Mouse (Mus musculus) embryonic facial prominence, embryonic 10.5 days (tissue): Measurements from ENCODE around the gene Zfp428. TPM values are rescaled to one million over a fixed set of nuclear protein-coding genes. Genes with fewer than 3 reads are reported as not detected.
"Not testable (repeated sequence)": the region's sequence is repeated elsewhere in the genome, so short reads cannot be mapped to it uniquely, and the experiment has no call there.

Experiments used
- DNase-seq: peaks from one replicate; pipeline ENCODE4 v3.0.0-alpha.2; 2017; ENCODE audit warnings: low spot score
- H3K27ac ChIP-seq: fragments of 300-500 bp; sonication (generic); replicated peaks from 2 replicates; pipeline ENCODE4 v1.5.1; 2016; ENCODE audit warnings: mild to moderate bottlenecking
- H3K27me3 ChIP-seq: fragments of 300-500 bp; sonication (generic); replicated peaks from 2 replicates; pipeline ENCODE4 v1.6.1; 2016; ENCODE audit warnings: low read depth, mild to moderate bottlenecking; ENCODE audit not compliant: poor library complexity, severe bottlenecking
- H3K36me3 ChIP-seq: fragments of 300-500 bp; sonication (generic); replicated peaks from 2 replicates; pipeline ENCODE4 v1.6.1; 2016; ENCODE audit warnings: mild to moderate bottlenecking, moderate library complexity
- H3K4me1 ChIP-seq: fragments of 300-500 bp; sonication (generic); 2 replicates; pipeline ENCODE4 v1.6.1; 2016
- H3K4me3 ChIP-seq: fragments of 300-500 bp; sonication (generic); 2 replicates; pipeline ENCODE4 v1.5.1; 2016; ENCODE audit warnings: mild to moderate bottlenecking, moderate library complexity
- H3K9me3 ChIP-seq: fragments of 300-500 bp; sonication (generic); 2 replicates; pipeline ENCODE4 v1.6.1; 2016; ENCODE audit warnings: mild to moderate bottlenecking
- WGBS: fragments of 180-500 bp; shearing (Covaris S2); methylation state at CpG from one replicate; pipeline ENCODE4 v1.1.7; 2016; 5-methylcytosine and 5-hydroxymethylcytosine counted together
- polyA plus RNA-seq: library from polyadenylated mRNA; unstranded; fragments of >200 nt; fragmentation: Nextera tagmentation; extraction: Ambion mirVana; gene quantifications from 2 replicates; pipeline ENCODE4 v1.2.1, GENCODE M21; 2016

The Zfp428 gene
- polyA plus RNA-seq, 1 experiment from 2014 or later: 100.0 TPM

GRCm38 (mm10) chr7:24506476-24506837, 349 bp upstream of the Zfp428 start:
- Histone ChIP-seq H3K4me1 (peaks cover 48% of the 10 kb centered on the region), H3K27ac (peak overlapping the region; percentile 93), H3K9me3 (no peaks in the 10 kb centered on the region), H3K27me3 (peaks cover 25% of the 10 kb centered on the region), H3K36me3 (peaks cover 22% of the 10 kb centered on the region), H3K4me3 (peak overlapping the region; percentile 67)
- no peak for DNase-seq
- WGBS: under 1% methylated on average over 12 of the region's 12 CpGs

DNA sequence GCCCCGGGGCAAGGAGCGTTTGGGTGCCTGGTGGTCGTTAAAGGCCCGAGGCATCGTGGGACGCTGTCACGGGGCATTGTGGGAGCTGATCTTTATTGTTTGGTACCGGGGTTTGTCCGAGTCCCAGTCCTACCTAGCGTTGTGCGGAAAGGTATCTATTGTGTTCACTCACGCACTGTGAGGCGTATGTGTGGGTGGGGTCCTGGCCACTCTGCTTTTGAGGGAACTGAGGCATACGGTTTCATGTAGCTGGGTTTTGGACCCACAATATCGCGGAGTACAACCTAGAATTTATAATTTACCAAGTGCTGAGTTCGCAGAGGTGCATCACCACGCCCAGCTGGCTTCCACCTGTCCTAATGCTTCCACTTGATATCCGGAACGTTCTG, 914 bp downstream of the Zfp428 start:
- peaks cover 31% of the 10 kb centered on the region for H3K36me3 ChIP-seq
- no peak for DNase-seq
- 3% methylated on average over 20 of the region's 20 CpGs for WGBS
- H3K4me1 ChIP-seq: peaks cover 48% of the 10 kb centered on the region
- H3K4me3 ChIP-seq: peak overlapping the region; percentile 67
- peaks cover 12% of the 10 kb centered on the region for H3K27me3 ChIP-seq
- peak overlapping the region; percentile 93 for H3K27ac ChIP-seq
- H3K9me3 ChIP-seq: no peaks in the 10 kb centered on the region

- Histone ChIP-seq H3K27me3 (no peaks in the 10 kb centered on the region), H3K4me3 (0 out of 2 replicates have a peak within 1 kb of the TSS, but pooled peaks have one; percentile 2), H3K9me3 (no peaks in the 10 kb centered on the region), H3K27ac (no peak within 1 kb of the TSS), H3K4me1 (peaks cover 13% of the 10 kb centered on the region), H3K36me3 (peaks cover 77% of the 10 kb centered on the region)
- WGBS: 91% methylated on average over 7 of the region's 7 CpGs
- no peak for DNase-seq
Observed at GRCm38 (mm10) chr7:24512355-24512754, 5.5 kb downstream of the Zfp428 start, which contains the start of gene AC161166.1. Gene AC161166.1 (minus strand): TSS chr7:24512455.

GRCm38 (mm10) chr7:24516319-24516718, 9.5 kb downstream of the Zfp428 start:
- H3K9me3 ChIP-seq, DNase-seq, H3K27ac ChIP-seq, H3K27me3 ChIP-seq, H3K4me3 ChIP-seq, H3K4me1 ChIP-seq: not testable (repeated sequence)
- peaks cover 75% of the 10 kb centered on the region for H3K36me3 ChIP-seq
- WGBS: 66% methylated on average over 8 of the region's 8 CpGs

DNA sequence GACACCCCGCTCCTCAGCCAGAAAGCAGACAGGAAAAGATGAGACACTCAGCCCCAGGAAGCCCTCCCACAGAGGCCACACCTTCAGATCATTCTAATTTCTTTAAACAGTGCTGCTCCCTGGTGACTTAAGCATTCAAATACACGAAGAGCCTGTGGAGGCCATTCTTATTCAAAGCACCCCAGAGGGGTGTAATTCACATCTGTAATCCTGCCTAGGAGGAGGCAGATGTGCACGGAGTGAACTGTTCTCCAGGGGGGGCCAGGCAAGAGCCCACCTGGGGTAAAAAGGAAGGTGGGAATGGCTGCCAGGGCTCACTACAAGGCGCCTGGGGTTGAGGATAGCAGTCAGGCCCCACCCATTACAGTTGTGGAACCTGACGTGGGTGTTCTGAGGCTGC, 10.3 kb downstream of the Zfp428 start:
- no peak overlapping the region for H3K4me3 ChIP-seq
- DNase-seq: no peak
- H3K36me3 ChIP-seq: peaks cover 68% of the 10 kb centered on the region
- H3K27me3 ChIP-seq: no peaks in the 10 kb centered on the region
- no peaks in the 10 kb centered on the region for H3K4me1 ChIP-seq
- 41% methylated on average over 5 of the region's 5 CpGs for WGBS
- H3K27ac ChIP-seq: no peak overlapping the region
- no peaks in the 10 kb centered on the region for H3K9me3 ChIP-seq

- Histone ChIP-seq H3K4me3 (no peak overlapping the region), H3K36me3 (peaks cover 62% of the 10 kb centered on the region), H3K27me3 (no peaks in the 10 kb centered on the region), H3K4me1 (no peaks in the 10 kb centered on the region), H3K27ac (no peak overlapping the region), H3K9me3 (no peaks in the 10 kb centered on the region)
- WGBS: 46% methylated on average over 6 of the region's 6 CpGs
- DNase-seq: no peak
Observed at GRCm38 (mm10) chr7:24517654-24518053, 10.8 kb downstream of the Zfp428 start.

DNA sequence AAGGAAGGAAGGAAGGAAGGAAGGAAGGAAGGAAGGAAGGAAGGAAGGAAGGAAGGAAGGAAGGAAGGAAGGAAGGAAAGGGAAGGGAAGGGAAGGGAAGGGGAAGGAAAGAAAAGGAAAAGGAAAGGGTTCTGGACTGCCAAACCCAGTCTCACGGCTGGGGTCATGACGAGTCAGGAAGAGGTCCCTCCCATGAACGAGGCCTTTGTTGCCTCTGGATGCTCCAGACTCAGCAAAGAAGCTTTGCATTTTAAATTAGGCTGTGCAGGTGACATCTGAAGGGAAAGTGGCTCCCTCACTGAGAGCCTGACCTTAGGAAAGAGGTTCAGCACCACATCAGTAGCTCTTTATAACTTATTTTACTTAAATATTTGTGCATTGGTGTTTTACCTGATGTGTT, 12.3 kb downstream of the Zfp428 start:
- Histone ChIP-seq H3K27ac (no peak overlapping the region), H3K9me3 (no peaks in the 10 kb centered on the region), H3K4me1 (no peaks in the 10 kb centered on the region), H3K27me3 (no peaks in the 10 kb centered on the region), H3K36me3 (peaks cover 47% of the 10 kb centered on the region), H3K4me3 (no peak overlapping the region)
- 27% methylated on average over 3 of the region's 3 CpGs for WGBS
- no peak for DNase-seq

DNA sequence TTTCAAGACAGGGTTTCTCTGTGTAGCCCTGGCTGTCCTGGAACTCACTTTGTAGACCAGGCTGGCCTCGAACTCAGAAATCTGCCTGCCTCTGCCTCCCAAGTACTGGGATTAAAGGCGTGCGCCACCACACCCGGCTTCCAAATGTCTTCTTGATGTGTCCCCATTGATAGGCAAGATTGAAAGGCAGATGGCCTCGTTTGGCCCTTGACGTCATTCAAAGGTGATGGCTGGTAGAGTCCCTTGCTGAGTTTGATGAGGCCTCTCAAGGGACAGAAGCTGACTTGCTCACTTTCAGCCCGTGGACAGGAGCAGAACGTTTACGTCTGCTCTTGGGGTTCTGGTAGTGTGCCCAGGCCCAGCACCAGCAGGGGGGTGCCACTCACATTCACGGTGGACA, 13.2 kb downstream of the Zfp428 start:
- not testable (repeated sequence) for H3K4me3 ChIP-seq, H3K4me1 ChIP-seq, H3K27ac ChIP-seq, H3K9me3 ChIP-seq, H3K27me3 ChIP-seq, DNase-seq
- 91% methylated on average over 10 of the region's 10 CpGs for WGBS
- peaks cover 38% of the 10 kb centered on the region for H3K36me3 ChIP-seq

DNA sequence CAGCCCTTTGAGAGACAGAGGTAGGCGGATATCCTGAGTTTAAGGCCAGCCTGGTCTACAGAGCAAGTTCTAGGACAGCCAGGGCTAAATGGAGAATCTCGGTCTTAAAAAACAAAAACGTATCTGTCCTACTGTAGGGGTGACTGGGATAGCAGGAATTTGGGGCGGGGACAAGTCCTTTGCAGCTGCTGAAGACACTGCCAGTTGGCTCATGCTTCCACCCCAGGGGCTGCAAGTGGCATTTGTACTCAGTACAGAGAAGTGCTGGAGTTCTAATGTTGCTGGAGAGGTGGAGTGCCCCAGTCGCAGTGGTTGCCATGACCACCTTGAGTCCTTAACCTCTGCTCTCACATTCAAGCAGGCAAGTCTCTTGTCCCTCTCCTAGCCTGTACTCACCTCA, 16.0 kb downstream of the Zfp428 start:
- Histone ChIP-seq H3K27me3 (no peaks in the 10 kb centered on the region), H3K27ac (no peak overlapping the region), H3K4me3 (no peak overlapping the region), H3K9me3 (no peaks in the 10 kb centered on the region), H3K4me1 (peaks cover 7% of the 10 kb centered on the region; the same call in 1 of the 2 replicates), H3K36me3 (peaks cover 11% of the 10 kb centered on the region)
- DNase-seq: no peak
- 54% methylated on average over 5 of the region's 5 CpGs for WGBS

DNA sequence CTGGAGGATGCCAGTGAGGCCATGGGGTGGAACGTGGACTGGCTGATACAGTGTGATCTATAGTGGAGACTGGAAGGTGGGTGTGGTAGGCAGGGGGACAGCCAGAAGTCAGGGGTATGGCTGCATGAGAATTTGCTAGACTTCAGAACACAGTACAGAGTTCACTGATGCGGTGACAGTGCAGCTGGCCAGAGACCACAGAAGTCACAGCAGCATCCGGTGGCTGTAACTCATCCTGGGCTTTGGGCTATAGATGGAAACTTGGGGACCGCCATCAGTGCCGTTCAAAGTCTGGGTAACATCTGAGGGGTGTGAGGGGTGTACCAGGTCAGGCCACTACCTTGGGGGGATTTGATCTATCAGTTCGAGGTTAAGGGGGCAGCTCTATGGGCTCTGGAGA, 16.9 kb downstream of the Zfp428 start:
- Histone ChIP-seq H3K27ac (no peak overlapping the region), H3K36me3 (peaks cover 2% of the 10 kb centered on the region), H3K27me3 (no peaks in the 10 kb centered on the region), H3K4me3 (no peak overlapping the region), H3K9me3 (no peaks in the 10 kb centered on the region), H3K4me1 (peaks cover 7% of the 10 kb centered on the region; the same call in 1 of the 2 replicates)
- WGBS: 89% methylated on average over 6 of the region's 6 CpGs
- DNase-seq: no peak

DNA sequence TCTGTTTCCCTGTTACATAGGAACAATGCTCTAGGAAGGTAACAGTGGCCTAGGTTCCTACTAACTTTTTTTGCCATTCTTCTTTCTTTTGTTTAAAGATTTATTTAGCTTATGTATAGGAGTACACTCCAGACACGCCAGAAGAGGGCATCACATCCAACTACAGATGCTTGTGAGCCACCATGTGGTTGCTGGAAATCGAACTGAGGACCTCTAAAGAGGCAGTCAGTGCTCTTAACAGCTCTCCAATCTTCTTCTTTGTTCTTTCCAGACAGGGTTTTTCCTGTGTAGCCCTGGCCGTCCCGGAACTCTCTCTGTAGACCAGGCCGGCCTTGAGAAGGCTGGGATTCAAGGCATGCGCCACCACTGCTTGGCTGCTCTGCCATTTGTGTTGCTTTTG, 18.2 kb downstream of the Zfp428 start:
- 82% methylated on average over 6 of the region's 6 CpGs for WGBS
- DNase-seq: no peak
- Histone ChIP-seq H3K9me3 (no peaks in the 10 kb centered on the region), H3K27ac (no peak overlapping the region), H3K27me3 (no peaks in the 10 kb centered on the region), H3K4me3 (no peak overlapping the region), H3K36me3 (no peaks in the 10 kb centered on the region), H3K4me1 (peaks cover 16% of the 10 kb centered on the region)

DNA sequence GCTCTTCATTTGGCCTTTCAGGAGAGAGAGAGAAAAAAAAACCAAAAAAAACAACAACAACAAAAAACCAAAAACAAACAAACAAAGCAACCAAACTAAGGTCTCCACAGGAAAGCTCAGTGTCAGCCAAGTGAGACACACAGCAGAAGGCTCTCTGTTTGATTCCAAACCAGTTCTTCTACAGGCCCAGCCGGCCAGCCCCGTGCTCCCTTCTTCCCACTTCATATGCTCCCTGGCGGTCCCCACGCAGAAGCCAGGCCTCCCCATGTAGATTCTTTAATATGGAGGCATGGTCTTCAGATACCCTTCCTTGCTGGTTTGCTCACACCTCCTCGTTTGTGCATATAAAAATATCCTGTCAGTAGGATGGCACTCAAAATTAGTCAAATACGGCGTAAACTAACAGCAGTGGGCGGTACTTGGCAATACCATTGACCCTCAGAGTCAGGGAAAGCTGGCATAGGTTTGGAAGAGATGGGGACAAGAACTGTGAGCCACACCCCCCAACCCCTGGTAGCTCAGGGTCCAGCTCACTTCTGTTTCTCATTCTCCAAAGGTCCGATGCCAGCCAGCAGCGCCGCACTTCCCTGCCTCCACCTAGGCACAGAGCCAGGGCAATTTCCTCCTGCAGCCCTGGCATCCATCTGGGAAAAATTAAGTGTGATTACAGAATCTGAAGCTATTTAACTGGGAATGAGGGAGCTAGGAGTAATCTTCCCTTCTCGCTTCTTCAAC, 19.0 kb downstream of the Zfp428 start:
- DNase-seq: no peak
- no peaks in the 10 kb centered on the region for H3K27me3 ChIP-seq
- H3K36me3 ChIP-seq: no peaks in the 10 kb centered on the region
- no peak overlapping the region for H3K4me3 ChIP-seq
- H3K27ac ChIP-seq: no peak overlapping the region
- H3K9me3 ChIP-seq: no peaks in the 10 kb centered on the region
- WGBS: 85% methylated on average over 12 of the region's 12 CpGs
- H3K4me1 ChIP-seq: peaks cover 16% of the 10 kb centered on the region

DNA sequence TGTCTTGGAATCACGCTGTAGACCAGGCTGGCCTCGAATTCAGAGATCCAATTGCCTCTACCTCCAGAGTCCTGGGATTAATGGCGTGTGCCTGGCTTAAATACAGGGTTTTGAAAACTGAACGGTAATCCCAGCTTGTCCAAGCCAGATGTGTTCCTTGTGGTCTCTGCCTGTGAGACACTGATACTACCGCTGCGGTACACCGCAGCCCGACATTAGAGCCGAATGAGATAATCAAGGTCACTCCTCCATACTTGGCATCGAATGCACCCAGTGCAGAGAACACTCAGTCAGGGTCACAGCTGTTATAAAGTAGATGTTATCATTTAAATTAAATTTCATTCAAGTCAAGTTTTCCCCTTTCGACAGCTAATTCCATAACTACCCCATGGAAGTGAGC, 22.1 kb downstream of the Zfp428 start:
- Histone ChIP-seq H3K27me3 (peaks cover 20% of the 10 kb centered on the region), H3K36me3 (peaks cover 13% of the 10 kb centered on the region), H3K9me3 (no peaks in the 10 kb centered on the region), H3K4me3 (no peak overlapping the region), H3K27ac (no peak overlapping the region), H3K4me1 (peaks cover 42% of the 10 kb centered on the region)
- WGBS: 91% methylated on average over 11 of the region's 11 CpGs
- no peak for DNase-seq
